Mouse (Mus musculus): Measurements from ENCODE around the gene Fbxl15. TPM values are rescaled to one million over a fixed set of nuclear protein-coding genes. Genes with fewer than 3 reads are reported as not detected.

Gene Fbxl15
- total and polyA plus RNA-seq, 2 experiments from 2014 or later = 55.2 to 57.8 TPM

GRCm38 (mm10) chr19:46322996-46323572 is 4.9 kb upstream of the Fbxl15 start:
- DNase-seq (ENCODE audit: low spot score) (no peak), ATAC-seq (ENCODE audit: low FRiP score) (no peak)
- TF ChIP-seq CTCF (IDR thresholded peaks at IDR 0.05) = no peak
- 84% methylated on average over 13 of the region's 13 CpGs for WGBS
- Histone ChIP-seq H3K4me3 (ENCODE audit: low read depth, low read length) (no peak overlapping the region), H3K9ac (replicated peaks; ENCODE audit: low read length, poor library complexity, severe bottlenecking) (peak overlapping the region; percentile 39; the same call in 1 of the 2 replicates), H3K9me3 (ENCODE audit: low read length) (no peaks in the 10 kb centered on the region), H3K27ac (ENCODE audit: low read depth, low read length) (no peak overlapping the region), H3K4me2 (ENCODE audit: low read depth, low read length, poor library complexity, severe bottlenecking) (peak overlapping the region; percentile 0; the same call in 1 of the 2 replicates), H3K27me3 (ENCODE audit: insufficient read depth, low read length) (no peaks in the 10 kb centered on the region), H3K36me3 (ENCODE audit: insufficient read depth, low read length) (0 out of 2 replicates have a peak, but pooled peaks cover 3% of the 10 kb centered on the region), H3K4me1 (ENCODE audit: insufficient read depth, low read length) (peaks cover 33% of the 10 kb centered on the region)

GRCm38 (mm10) chr19:46323716-46324115 is 4.3 kb upstream of the Fbxl15 start:
- whole genome bisulfite sequencing = 69% methylated on average over 5 of the region's 5 CpGs
- H3K4me2 ChIP-seq (ENCODE audit: low read depth, low read length, poor library complexity, severe bottlenecking) = 0 out of 2 replicates have a peak overlapping the region, but pooled peaks have one; percentile 97

GRCm38 (mm10) chr19:46324366-46324765 is 3.6 kb upstream of the Fbxl15 start:
- Histone ChIP-seq H3K27me3 (ENCODE audit: insufficient read depth, low read length) (no peaks in the 10 kb centered on the region), H3K4me3 (ENCODE audit: low read depth, low read length) (no peak overlapping the region), H3K36me3 (ENCODE audit: insufficient read depth, low read length) (0 out of 2 replicates have a peak, but pooled peaks cover 3% of the 10 kb centered on the region), H3K9me3 (ENCODE audit: low read length) (no peaks in the 10 kb centered on the region), H3K9ac (replicated peaks; ENCODE audit: low read length, poor library complexity, severe bottlenecking) (peak overlapping the region; percentile 56; the same call in 1 of the 2 replicates), H3K4me1 (ENCODE audit: insufficient read depth, low read length) (peaks cover 33% of the 10 kb centered on the region), H3K27ac (ENCODE audit: low read depth, low read length) (no peak overlapping the region), H3K4me2 (ENCODE audit: low read depth, low read length, poor library complexity, severe bottlenecking) (peak overlapping the region; percentile 97; the same call in 1 of the 2 replicates)
- no peak for ATAC-seq (ENCODE audit: low FRiP score)
- TF ChIP-seq CTCF (IDR thresholded peaks at IDR 0.05) = no peak
- 77% methylated on average over 11 of the region's 11 CpGs for WGBS
- DNase-seq (ENCODE audit: low spot score) = no peak

More at GRCm38 (mm10) chr19:46323716-46324115, 4.3 kb upstream of the Fbxl15 start:
- TF ChIP-seq CTCF (IDR thresholded peaks at IDR 0.05) = no peak
- Histone ChIP-seq H3K9me3 (ENCODE audit: low read length) (no peaks in the 10 kb centered on the region), H3K9ac (replicated peaks; ENCODE audit: low read length, poor library complexity, severe bottlenecking) (0 out of 2 replicates have a peak overlapping the region, but pooled peaks have one; percentile 19), H3K4me1 (ENCODE audit: insufficient read depth, low read length) (peaks cover 33% of the 10 kb centered on the region), H3K36me3 (ENCODE audit: insufficient read depth, low read length) (0 out of 2 replicates have a peak, but pooled peaks cover 3% of the 10 kb centered on the region), H3K4me3 (ENCODE audit: low read depth, low read length) (no peak overlapping the region), H3K27ac (ENCODE audit: low read depth, low read length) (no peak overlapping the region), H3K27me3 (ENCODE audit: insufficient read depth, low read length) (no peaks in the 10 kb centered on the region)
- DNase-seq (ENCODE audit: low spot score) (no peak), ATAC-seq (ENCODE audit: low FRiP score) (no peak)

GRCm38 (mm10) chr19:46324918-46325317 is 3.1 kb upstream of the Fbxl15 start:
- no peak for TF ChIP-seq CTCF (IDR thresholded peaks at IDR 0.05)
- 77% methylated on average over 5 of the region's 5 CpGs for WGBS

GRCm38 (mm10) chr19:46326019-46326755 is 1.8 kb upstream of the Fbxl15 start:
- Histone ChIP-seq H3K4me2 (ENCODE audit: low read depth, low read length, poor library complexity, severe bottlenecking) (peak overlapping the region; percentile 97), H3K36me3 (ENCODE audit: insufficient read depth, low read length) (peaks cover 13% of the 10 kb centered on the region), H3K9ac (replicated peaks; ENCODE audit: low read length, poor library complexity, severe bottlenecking) (peak overlapping the region; percentile 56), H3K27me3 (ENCODE audit: insufficient read depth, low read length) (no peaks in the 10 kb centered on the region), H3K4me3 (ENCODE audit: low read depth, low read length) (peak overlapping the region; percentile 66), H3K27ac (ENCODE audit: low read depth, low read length) (peak overlapping the region; percentile 90), H3K4me1 (ENCODE audit: insufficient read depth, low read length) (peaks cover 31% of the 10 kb centered on the region), H3K9me3 (ENCODE audit: low read length) (no peaks in the 10 kb centered on the region)
- DNase-seq (ENCODE audit: low spot score) (no peak), ATAC-seq (ENCODE audit: low FRiP score) (peak; percentile 9; the same call in 1 of the 2 replicates)
- 2% methylated on average over 29 of the region's 29 CpGs for WGBS
- no peak for TF ChIP-seq CTCF (IDR thresholded peaks at IDR 0.05)

More at GRCm38 (mm10) chr19:46324918-46325317, 3.1 kb upstream of the Fbxl15 start:
- Histone ChIP-seq H3K27me3 (ENCODE audit: insufficient read depth, low read length) (no peaks in the 10 kb centered on the region), H3K4me1 (ENCODE audit: insufficient read depth, low read length) (peaks cover 33% of the 10 kb centered on the region), H3K4me3 (ENCODE audit: low read depth, low read length) (peak overlapping the region; percentile 66), H3K9me3 (ENCODE audit: low read length) (no peaks in the 10 kb centered on the region), H3K27ac (ENCODE audit: low read depth, low read length) (no peak overlapping the region), H3K9ac (replicated peaks; ENCODE audit: low read length, poor library complexity, severe bottlenecking) (peak overlapping the region; percentile 56), H3K36me3 (ENCODE audit: insufficient read depth, low read length) (0 out of 2 replicates have a peak, but pooled peaks cover 3% of the 10 kb centered on the region), H3K4me2 (ENCODE audit: low read depth, low read length, poor library complexity, severe bottlenecking) (peak overlapping the region; percentile 97)
- ATAC-seq (ENCODE audit: low FRiP score) (no peak), DNase-seq (ENCODE audit: low spot score) (no peak)

All from midbrain, postnatal 0 days (tissue).